Mouse (Mus musculus): ENCODE data around the gene Slc16a13. TPM values are rescaled to one million over a fixed set of nuclear protein-coding genes. Genes with fewer than 3 reads are reported as not detected.

The Slc16a13 gene
- polyA plus RNA-seq, 1 experiment from 2014 or later, result 16.9 TPM

DNA sequence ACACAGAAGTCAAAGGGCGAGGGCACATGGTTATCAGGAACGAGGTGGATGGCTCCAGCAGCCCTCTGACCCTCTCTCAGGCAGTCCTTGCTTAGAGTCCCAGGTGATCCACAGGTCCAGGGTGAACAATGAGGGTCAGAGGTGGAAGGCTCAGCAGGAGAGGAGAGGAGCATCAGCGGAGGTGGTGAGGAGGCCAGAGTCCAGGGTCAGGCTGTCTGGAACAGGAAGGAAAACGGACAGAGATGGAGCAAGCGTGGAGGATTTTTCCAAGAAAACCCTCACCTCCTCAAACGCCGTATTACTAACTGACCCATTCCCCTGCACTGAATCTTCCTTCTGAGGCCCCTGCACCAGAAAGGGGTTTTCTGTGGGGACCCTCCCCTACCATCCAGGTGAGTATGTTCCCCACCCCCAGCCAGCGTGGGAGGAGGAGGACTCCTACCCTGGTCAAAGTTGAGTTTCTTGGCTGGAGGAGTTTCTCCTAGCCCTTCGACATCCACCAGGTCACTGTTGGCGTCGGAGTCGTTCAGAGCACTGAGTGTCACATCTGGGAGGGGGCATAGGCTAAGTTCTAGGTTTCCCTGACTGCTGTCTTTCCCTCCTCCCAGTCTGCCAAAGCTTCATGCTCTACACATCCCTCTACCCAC lies 14.5 kb upstream of the Slc16a13 start:
- H3K27ac ChIP-seq (ENCODE audit: low read depth, low read length), result no peak overlapping the region
- WGBS, result 92% methylated on average over 12 of the region's 12 CpGs
- H3K4me3 ChIP-seq (ENCODE audit: low read depth, low read length), result no peak overlapping the region
- H3K27me3 ChIP-seq (ENCODE audit: control insufficient read depth, insufficient read depth, low read length), result peaks cover under 1% of the 10 kb centered on the region
- H3K4me1 ChIP-seq (ENCODE audit: control insufficient read depth, insufficient read depth, low read length), result peaks cover 16% of the 10 kb centered on the region
- no peaks in the 10 kb centered on the region for H3K9me3 ChIP-seq (ENCODE audit: control insufficient read depth, low read length)
- DNase-seq (ENCODE audit: low spot score) (peak; percentile 1), ATAC-seq (ENCODE audit: insufficient read depth, low FRiP score, low TSS enrichment) (no peak)
- no peak overlapping the region for H3K4me2 ChIP-seq (ENCODE audit: low read depth)
- no peak overlapping the region for H3K9ac ChIP-seq (ENCODE audit: low read length)
- 0 out of 2 replicates have a peak, but pooled peaks cover 4% of the 10 kb centered on the region for H3K36me3 ChIP-seq (ENCODE audit: control insufficient read depth, insufficient read depth, low read length)

DNA sequence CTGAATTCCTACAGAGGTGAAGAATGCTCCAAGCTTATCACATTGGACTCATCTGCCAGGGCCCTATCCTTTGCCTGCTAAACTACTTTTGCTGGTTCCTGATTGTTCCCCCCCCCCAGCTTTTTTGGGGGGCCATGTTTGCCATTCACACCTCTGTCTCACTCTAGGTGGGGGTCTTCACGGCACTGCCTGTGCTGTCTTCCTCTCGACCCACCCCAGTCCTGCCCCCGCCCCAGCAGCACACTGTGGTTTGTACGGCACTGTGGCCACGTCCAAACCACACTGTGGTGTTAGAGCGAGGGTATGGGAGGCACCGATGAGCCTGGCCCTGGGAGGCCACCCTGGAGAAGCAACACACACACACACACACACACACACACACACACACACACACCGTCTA lies 13.6 kb upstream of the Slc16a13 start:
- Histone ChIP-seq H3K27me3 (ENCODE audit: control insufficient read depth, insufficient read depth, low read length) (peaks cover 9% of the 10 kb centered on the region), H3K4me3 (ENCODE audit: low read depth, low read length) (no peak overlapping the region), H3K27ac (ENCODE audit: low read depth, low read length) (no peak overlapping the region), H3K4me2 (ENCODE audit: low read depth) (no peak overlapping the region), H3K9me3 (ENCODE audit: control insufficient read depth, low read length) (no peaks in the 10 kb centered on the region), H3K36me3 (ENCODE audit: control insufficient read depth, insufficient read depth, low read length) (0 out of 2 replicates have a peak, but pooled peaks cover 4% of the 10 kb centered on the region), H3K4me1 (ENCODE audit: control insufficient read depth, insufficient read depth, low read length) (peaks cover 14% of the 10 kb centered on the region), H3K9ac (ENCODE audit: low read length) (no peak overlapping the region)
- 89% methylated on average over 8 of the region's 8 CpGs for WGBS
- peak; percentile 2 for DNase-seq (ENCODE audit: low spot score)
- no peak for ATAC-seq (ENCODE audit: insufficient read depth, low FRiP score, low TSS enrichment)

DNA sequence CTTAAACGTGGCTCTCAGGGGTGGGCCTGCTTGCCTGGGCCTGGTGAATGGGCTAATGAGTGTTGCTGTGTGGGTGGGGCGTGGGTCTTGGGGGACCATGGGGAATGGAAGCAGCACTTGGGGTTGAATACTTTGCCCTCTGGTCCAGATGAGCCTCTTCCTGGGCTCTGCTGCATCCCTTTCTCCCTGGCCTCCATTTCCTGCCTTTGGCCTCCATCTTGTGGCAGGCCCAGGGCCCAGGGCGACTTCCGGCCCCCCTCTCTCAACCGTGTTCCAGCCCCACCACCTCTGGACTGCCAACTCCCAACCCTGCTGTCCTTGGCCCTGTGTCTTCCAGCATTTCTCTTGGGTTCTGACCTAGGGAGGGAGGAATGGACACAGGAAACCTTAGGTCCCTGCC lies 13.2 kb upstream of the Slc16a13 start:
- no peak overlapping the region for H3K9ac ChIP-seq (ENCODE audit: low read length)
- H3K4me3 ChIP-seq (ENCODE audit: low read depth, low read length), result no peak overlapping the region
- peaks cover 15% of the 10 kb centered on the region for H3K4me1 ChIP-seq (ENCODE audit: control insufficient read depth, insufficient read depth, low read length)
- peaks cover 14% of the 10 kb centered on the region for H3K27me3 ChIP-seq (ENCODE audit: control insufficient read depth, insufficient read depth, low read length)
- 0 out of 2 replicates have a peak, but pooled peaks cover 4% of the 10 kb centered on the region for H3K36me3 ChIP-seq (ENCODE audit: control insufficient read depth, insufficient read depth, low read length)
- H3K4me2 ChIP-seq (ENCODE audit: low read depth), result no peak overlapping the region
- WGBS, result 65% methylated on average over 5 of the region's 5 CpGs
- DNase-seq (ENCODE audit: low spot score) (peak; percentile 8), ATAC-seq (ENCODE audit: insufficient read depth, low FRiP score, low TSS enrichment) (no peak)
- no peaks in the 10 kb centered on the region for H3K9me3 ChIP-seq (ENCODE audit: control insufficient read depth, low read length)
- H3K27ac ChIP-seq (ENCODE audit: low read depth, low read length), result no peak overlapping the region

DNA sequence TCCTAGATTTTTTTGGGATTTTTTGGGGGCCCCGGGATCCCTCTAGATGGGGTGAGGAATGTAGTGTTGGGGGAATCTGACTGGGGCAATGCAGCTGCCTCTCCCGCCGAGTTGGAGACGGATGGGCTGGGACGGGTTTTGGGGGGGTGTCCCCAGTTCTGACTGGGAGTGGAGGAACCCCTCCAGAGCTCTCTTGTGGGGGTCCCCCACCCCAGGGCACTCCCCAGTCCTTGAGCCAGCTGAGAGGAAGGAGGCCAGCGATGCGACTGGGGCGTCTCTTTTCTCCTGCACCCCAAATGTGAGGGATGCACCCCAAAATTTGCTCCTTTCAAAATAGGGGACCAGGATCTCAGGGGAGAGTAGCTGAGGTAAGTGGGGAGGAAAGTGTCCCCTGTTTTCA lies 12.2 kb upstream of the Slc16a13 start:
- peaks cover 23% of the 10 kb centered on the region for H3K27me3 ChIP-seq (ENCODE audit: control insufficient read depth, insufficient read depth, low read length)
- 45% methylated on average over 8 of the region's 8 CpGs for WGBS
- 0 out of 2 replicates have a peak, but pooled peaks cover 4% of the 10 kb centered on the region for H3K36me3 ChIP-seq (ENCODE audit: control insufficient read depth, insufficient read depth, low read length)
- no peak overlapping the region for H3K27ac ChIP-seq (ENCODE audit: low read depth, low read length)
- no peak overlapping the region; the same call in 1 of the 2 replicates for H3K4me3 ChIP-seq (ENCODE audit: low read depth, low read length)
- peak overlapping the region; percentile 47 for H3K9ac ChIP-seq (ENCODE audit: low read length)
- H3K4me2 ChIP-seq (ENCODE audit: low read depth), result peak overlapping the region; percentile 40
- DNase-seq (ENCODE audit: low spot score) (no peak), ATAC-seq (ENCODE audit: insufficient read depth, low FRiP score, low TSS enrichment) (no peak)
- H3K4me1 ChIP-seq (ENCODE audit: control insufficient read depth, insufficient read depth, low read length), result peaks cover 7% of the 10 kb centered on the region
- no peaks in the 10 kb centered on the region for H3K9me3 ChIP-seq (ENCODE audit: control insufficient read depth, low read length)

DNA sequence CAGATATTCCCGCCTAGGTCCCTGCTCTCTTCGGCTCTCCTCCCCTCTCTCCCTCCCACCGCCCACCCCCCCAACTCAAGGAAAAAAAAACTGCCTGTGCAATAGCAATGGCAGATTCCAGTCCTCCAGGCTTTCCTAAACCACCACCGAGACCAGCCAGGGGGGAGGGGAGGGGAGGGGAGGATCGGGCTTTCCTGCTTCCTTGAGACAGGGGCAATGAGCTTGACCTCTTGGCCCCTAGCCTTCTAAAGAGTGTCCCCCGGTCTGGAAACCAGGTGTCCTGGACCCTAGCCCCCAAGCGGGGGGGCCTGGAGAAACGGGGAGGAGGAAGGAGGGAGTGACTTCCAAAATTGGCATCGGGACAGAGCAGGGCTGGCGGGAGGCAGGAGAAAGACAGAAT lies 11.7 kb upstream of the Slc16a13 start:
- Histone ChIP-seq H3K9ac (ENCODE audit: low read length) (peak overlapping the region; percentile 47), H3K27ac (ENCODE audit: low read depth, low read length) (no peak overlapping the region), H3K4me1 (ENCODE audit: control insufficient read depth, insufficient read depth, low read length) (peaks cover 7% of the 10 kb centered on the region), H3K27me3 (ENCODE audit: control insufficient read depth, insufficient read depth, low read length) (peaks cover 27% of the 10 kb centered on the region), H3K4me3 (ENCODE audit: low read depth, low read length) (peak overlapping the region; percentile 24; the same call in 1 of the 2 replicates), H3K4me2 (ENCODE audit: low read depth) (peak overlapping the region; percentile 40), H3K9me3 (ENCODE audit: control insufficient read depth, low read length) (no peaks in the 10 kb centered on the region), H3K36me3 (ENCODE audit: control insufficient read depth, insufficient read depth, low read length) (0 out of 2 replicates have a peak, but pooled peaks cover 4% of the 10 kb centered on the region)
- 4% methylated on average over 10 of the region's 10 CpGs for WGBS
- no peak for ATAC-seq (ENCODE audit: insufficient read depth, low FRiP score, low TSS enrichment)
- DNase-seq (ENCODE audit: low spot score), result peak; percentile 64

DNA sequence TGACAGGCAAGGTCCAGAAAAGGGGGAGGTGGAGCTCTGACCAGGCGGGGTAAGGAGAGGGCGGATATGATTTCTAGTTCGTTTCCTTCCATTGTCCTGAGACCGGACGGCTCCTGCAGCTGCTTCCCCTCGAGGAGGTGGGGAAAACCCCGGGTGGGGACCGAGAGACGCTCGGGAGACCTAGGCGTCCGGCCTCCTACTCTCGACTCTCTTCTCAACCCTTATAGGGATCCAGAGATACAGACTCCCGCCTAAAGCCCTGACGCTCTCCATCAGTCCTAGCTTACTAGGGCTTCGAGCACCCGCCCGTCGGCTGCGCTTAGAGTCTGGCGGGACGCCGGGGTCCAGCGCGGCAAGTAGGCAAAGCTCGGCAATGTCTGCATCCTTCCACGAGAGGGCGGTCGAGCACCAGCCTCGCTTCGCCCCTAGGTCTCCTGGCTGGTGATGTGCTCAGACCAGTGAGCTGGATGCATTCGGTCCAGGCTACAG lies 9.4 kb upstream of the Slc16a13 start:
- H3K36me3 ChIP-seq (ENCODE audit: control insufficient read depth, insufficient read depth, low read length), result 0 out of 2 replicates have a peak, but pooled peaks cover 2% of the 10 kb centered on the region
- peaks cover 50% of the 10 kb centered on the region for H3K27me3 ChIP-seq (ENCODE audit: control insufficient read depth, insufficient read depth, low read length)
- H3K4me1 ChIP-seq (ENCODE audit: control insufficient read depth, insufficient read depth, low read length), result peaks cover 5% of the 10 kb centered on the region; the same call in 1 of the 2 replicates
- H3K9me3 ChIP-seq (ENCODE audit: control insufficient read depth, low read length), result no peaks in the 10 kb centered on the region
- DNase-seq (ENCODE audit: low spot score), result peak; percentile 90
- peak; percentile 56 for ATAC-seq (ENCODE audit: insufficient read depth, low FRiP score, low TSS enrichment)
- peak overlapping the region; percentile 26; the same call in 1 of the 2 replicates for H3K4me2 ChIP-seq (ENCODE audit: low read depth)
- WGBS, result 1% methylated on average over 30 of the region's 32 CpGs
- H3K27ac ChIP-seq (ENCODE audit: low read depth, low read length), result no peak overlapping the region
- H3K4me3 ChIP-seq (ENCODE audit: low read depth, low read length), result peak overlapping the region; percentile 21
- no peak overlapping the region; the same call in 1 of the 2 replicates for H3K9ac ChIP-seq (ENCODE audit: low read length)

DNA sequence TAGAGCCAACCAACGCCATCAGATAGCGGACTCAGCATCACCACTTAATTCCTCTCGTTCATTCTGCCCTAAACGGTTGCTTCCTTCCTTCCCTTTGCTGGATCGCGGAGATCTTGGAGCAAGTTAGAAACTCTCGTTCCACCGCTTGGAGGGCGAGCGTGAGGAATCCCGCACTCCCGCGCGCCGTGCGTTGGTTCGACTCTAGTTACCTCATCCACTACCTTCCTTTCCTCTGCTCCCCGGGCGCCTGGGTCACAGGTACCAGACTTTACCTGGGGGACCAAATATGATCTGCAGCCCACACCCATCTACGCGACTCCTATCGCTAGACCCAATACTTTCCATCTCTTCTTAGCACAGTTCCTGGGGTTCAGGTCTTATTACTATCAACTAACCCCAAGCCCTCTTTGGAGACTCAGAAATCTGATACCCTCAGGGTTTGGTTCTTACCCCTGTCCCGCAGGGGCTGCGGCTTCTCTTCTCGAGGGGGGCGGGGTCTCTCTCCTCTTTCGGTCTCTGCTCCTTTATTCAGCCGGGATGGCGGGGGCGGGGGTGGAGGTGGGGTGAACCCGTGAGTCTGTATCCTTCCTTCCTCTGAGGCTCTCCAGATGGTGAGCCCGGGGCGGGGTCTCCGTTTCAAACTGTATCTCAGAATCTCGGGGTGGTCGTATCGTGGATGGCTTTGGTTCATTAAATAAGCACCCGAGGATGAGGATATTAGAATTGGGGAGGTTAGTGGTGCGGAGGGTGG lies 8.6 kb upstream of the Slc16a13 start, which contains the start of gene Bcl6b:
Gene Bcl6b (minus strand): TSS at position 539 of the 751 bp plus-strand sequence.
- DNase-seq (ENCODE audit: low spot score), result peak; percentile 42
- H3K9ac ChIP-seq (ENCODE audit: low read length), result peak within 1 kb of the TSS; percentile 5; the same call in 1 of the 2 replicates
- 3% methylated on average over 39 of the region's 39 CpGs for WGBS

DNA sequence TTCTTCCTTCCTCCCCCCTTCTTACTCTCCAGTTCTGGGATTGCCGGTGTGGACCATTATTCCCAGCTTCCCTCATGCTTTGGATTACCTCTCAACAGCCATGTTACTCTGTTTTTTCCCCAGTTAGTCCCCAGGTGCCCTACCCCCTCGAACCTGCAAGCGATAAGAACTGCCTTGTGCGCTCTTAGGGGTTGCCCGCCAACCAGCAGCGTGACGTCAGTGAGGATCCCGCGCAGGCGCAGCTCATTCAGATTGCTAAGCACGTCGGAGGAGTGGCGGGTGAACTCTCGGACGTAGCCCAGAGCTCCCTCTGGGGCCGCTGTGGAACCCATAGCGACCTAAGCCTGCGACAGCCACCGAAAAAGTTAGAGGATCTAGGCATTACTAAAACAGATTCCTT lies 8.0 kb upstream of the Slc16a13 start:
- Histone ChIP-seq H3K4me2 (ENCODE audit: low read depth) (peak overlapping the region; percentile 39), H3K27ac (ENCODE audit: low read depth, low read length) (no peak overlapping the region), H3K36me3 (ENCODE audit: control insufficient read depth, insufficient read depth, low read length) (no peaks in the 10 kb centered on the region), H3K4me1 (ENCODE audit: control insufficient read depth, insufficient read depth, low read length) (peaks cover 5% of the 10 kb centered on the region; the same call in 1 of the 2 replicates), H3K9ac (ENCODE audit: low read length) (no peak overlapping the region), H3K27me3 (ENCODE audit: control insufficient read depth, insufficient read depth, low read length) (peaks cover 55% of the 10 kb centered on the region), H3K4me3 (ENCODE audit: low read depth, low read length) (peak overlapping the region; percentile 21), H3K9me3 (ENCODE audit: control insufficient read depth, low read length) (no peaks in the 10 kb centered on the region)
- peak; percentile 89 for DNase-seq (ENCODE audit: low spot score)
- ATAC-seq (ENCODE audit: insufficient read depth, low FRiP score, low TSS enrichment), result no peak
- WGBS, result under 1% methylated on average over 19 of the region's 19 CpGs

More for the DNA sequence above, 8.6 kb upstream of the Slc16a13 start, which contains the start of gene Bcl6b:
- Histone ChIP-seq H3K4me1 (ENCODE audit: control insufficient read depth, insufficient read depth, low read length) (peaks cover 5% of the 10 kb centered on the region; the same call in 1 of the 2 replicates), H3K4me2 (ENCODE audit: low read depth) (peak within 1 kb of the TSS; percentile 39), H3K9me3 (ENCODE audit: control insufficient read depth, low read length) (no peaks in the 10 kb centered on the region), H3K36me3 (ENCODE audit: control insufficient read depth, insufficient read depth, low read length) (no peaks in the 10 kb centered on the region), H3K27me3 (ENCODE audit: control insufficient read depth, insufficient read depth, low read length) (peaks cover 55% of the 10 kb centered on the region), H3K27ac (ENCODE audit: low read depth, low read length) (no peak within 1 kb of the TSS), H3K4me3 (ENCODE audit: low read depth, low read length) (peak within 1 kb of the TSS; percentile 21)
- ATAC-seq (ENCODE audit: insufficient read depth, low FRiP score, low TSS enrichment), result no peak
